Mouse (Mus musculus): ENCODE measurements around the gene Adad2.
A peak's percentile ranks its signal among the peaks of the same experiment; 100 is the strongest.

The Adad2 gene

GRCm38 (mm10) chr8:119612471-119612870 lies at the start of gene Adad2:
Adad2 (plus strand) TSS chr8:119612747.
- DNase-seq (ENCODE audit: low spot score), result no peak

GRCm38 (mm10) chr8:119563849-119564251 lies 48.7 kb upstream of the Adad2 start:
- no peak for DNase-seq (ENCODE audit: low spot score)

DNA sequence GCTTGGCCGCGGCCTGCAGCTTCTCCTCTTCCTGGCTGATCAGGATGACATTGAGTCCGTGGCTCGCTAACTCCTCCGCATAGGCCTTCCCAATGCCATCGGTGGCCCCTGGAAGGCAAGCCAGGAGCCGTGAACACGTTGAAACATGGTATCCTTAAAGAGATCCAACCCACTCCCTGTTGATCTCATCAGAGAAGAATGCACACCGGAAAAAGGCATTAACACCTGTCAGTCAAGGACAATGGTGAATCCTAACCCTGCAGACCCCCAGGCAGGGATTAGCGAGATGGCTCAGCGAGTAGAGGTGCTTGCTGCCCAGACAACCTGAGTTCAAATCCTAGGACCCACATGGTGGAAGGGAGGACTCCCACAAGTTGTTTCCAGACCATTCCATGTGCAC lies 46.2 kb upstream of the Adad2 start:
- no peak for DNase-seq (ENCODE audit: low spot score)

DNA sequence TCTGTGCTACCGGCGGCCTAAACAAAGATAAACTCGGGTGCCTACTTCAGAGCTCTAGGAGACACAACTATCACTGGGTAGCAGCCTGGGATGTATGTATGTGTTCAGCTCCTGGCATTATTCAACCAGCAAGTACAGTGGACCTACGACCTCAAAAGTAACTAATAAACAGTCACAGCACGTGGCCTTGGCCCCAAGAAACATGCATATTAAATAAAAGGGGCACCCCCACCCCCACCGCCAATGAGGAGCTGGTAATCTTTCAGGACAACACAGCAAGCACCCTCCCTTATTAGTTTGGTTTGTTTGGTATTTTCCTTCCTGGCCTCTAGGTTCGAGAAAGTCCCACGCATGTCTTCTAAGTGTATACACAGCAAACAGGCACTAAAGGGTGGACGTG lies 44.3 kb upstream of the Adad2 start:
- no peak for DNase-seq (ENCODE audit: low spot score)

GRCm38 (mm10) chr8:119568951-119569350 lies 43.6 kb upstream of the Adad2 start:
- no peak for DNase-seq (ENCODE audit: low spot score)

DNA sequence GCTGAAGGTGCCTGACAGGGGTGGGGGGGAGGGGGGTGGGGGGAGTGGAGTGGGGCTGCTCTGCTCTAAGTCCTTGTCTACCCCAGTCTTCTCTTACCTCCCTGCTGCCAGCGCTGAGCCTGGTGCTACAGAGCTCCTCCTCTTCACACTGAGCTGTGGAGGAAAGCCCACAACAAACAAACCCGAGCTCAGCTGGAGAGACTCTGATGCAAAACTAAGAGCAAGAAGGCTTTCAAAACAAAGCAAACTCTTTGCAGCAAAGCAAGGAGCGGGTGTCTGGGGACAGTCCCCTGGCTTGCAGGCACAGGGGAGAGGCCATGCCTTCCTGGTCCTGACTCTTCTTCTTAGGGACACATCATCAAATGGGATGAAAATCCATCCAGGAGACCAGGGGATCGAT lies 42.7 kb upstream of the Adad2 start:
- no peak for DNase-seq (ENCODE audit: low spot score)

DNA sequence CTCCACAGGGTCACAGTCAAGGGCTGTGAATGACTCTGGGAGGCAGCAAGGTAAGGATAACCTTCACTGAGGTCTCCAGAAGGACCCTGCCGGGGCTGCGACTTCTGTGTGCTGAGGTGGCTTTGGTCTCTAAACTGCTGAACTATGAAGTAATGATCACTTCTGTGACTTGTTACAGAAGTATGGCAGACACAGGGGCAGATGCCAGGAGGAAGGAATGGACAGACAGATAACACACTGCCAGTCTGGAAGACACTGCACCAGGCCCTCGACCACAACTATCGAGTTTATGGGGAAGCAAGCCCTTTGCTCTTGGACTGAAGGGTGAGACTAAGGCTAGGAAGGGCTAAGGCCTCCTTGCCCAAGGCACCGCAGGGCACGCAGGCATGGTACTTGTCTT lies 41.4 kb upstream of the Adad2 start:
- DNase-seq (ENCODE audit: low spot score), result no peak

DNA sequence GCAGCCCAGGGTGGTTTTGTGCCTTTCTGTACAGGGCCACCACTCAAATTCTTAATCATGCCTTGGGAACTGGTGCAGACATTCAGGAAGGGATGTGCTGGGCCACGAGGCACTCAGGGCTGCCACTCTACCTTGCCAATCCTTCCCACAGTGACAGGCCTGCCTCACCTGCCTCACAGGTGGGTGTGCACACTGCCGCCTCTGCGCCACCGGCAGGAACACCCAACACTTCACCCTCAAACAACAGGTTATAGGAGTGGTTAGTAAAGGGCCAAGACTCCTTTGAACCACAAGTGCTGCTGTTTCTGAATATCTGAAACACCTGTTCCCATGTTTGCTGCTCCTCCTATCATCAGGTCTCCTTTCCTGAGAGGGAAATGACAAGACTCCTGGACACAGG lies 40.1 kb upstream of the Adad2 start:
- no peak for DNase-seq (ENCODE audit: low spot score)

- DNase-seq (ENCODE audit: low spot score), result peak; percentile 88
Measured at GRCm38 (mm10) chr8:119574437-119575365, 37.8 kb upstream of the Adad2 start, which contains the start of the genes Hsdl1 and Dnaaf1. Hsdl1 (minus strand) TSS chr8:119575183. Dnaaf1 (plus strand) TSS chr8:119575235.

GRCm38 (mm10) chr8:119575366-119575726 lies 37.2 kb upstream of the Adad2 start:
- no peak for DNase-seq (ENCODE audit: low spot score)

GRCm38 (mm10) chr8:119579096-119579495 lies 33.5 kb upstream of the Adad2 start:
- DNase-seq (ENCODE audit: low spot score), result no peak

DNA sequence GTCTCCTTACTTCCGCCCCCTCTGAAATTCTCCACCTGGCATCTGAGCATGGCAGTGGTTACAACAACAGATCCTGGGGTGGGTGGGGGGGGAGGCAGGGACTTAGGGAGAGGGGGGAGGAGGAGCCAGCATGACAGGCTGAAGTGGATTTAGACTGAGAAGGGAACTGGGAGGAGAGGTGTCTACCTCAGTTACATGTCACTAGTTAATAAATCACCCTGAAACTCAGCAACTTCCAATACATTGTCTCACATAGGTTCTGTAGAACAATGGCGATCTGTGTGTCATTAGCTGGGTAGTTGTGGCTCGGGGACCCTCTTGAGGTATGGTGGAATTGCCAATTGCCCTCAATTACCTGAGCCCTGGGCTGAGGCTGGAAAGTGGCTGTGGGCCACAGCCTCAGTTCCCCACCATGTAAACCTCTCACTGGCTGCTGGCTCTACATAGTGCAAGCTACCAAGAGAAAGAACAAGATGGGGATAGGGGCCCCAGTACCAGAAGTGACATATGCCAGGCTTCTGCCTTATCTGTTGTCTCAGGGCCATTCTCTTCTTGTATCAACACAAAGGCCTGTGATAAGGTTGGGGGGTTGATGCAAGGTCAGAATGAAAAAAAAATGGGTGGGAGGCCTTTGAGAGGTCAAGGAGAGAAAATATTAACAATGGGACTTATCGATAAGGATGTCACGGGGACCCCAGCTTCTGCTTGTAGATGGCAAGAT lies 31.9 kb upstream of the Adad2 start:
- no peak for DNase-seq (ENCODE audit: low spot score)

- DNase-seq (ENCODE audit: low spot score), result no peak
Measured at GRCm38 (mm10) chr8:119585901-119586300, 26.6 kb upstream of the Adad2 start.

- DNase-seq (ENCODE audit: low spot score), result no peak
Measured at GRCm38 (mm10) chr8:119588321-119588720, 24.2 kb upstream of the Adad2 start.

DNA sequence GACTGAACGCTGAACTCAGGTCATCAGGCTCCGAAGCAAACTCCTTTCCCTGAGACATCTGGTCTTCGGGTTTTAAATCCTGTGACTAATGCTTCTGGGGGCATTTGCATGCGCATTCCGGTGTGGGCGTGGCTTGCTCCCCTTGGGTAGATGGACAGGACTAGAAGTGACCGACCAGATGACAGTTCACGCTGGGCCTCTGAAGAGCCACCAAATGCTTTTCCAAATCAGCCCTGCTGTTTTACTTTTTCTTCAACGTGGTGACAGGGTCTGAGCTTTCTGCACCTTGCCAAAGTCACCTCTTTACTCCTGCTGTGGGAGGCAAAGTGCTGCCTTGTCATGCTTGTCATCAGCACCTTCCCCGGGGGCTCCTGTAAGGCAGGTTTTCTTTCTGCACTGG lies 23.7 kb upstream of the Adad2 start:
- DNase-seq (ENCODE audit: low spot score), result no peak

GRCm38 (mm10) chr8:119590348-119590747 lies 22.2 kb upstream of the Adad2 start:
- DNase-seq (ENCODE audit: low spot score), result no peak

- DNase-seq (ENCODE audit: low spot score), result no peak
Measured at GRCm38 (mm10) chr8:119591456-119591855, 21.1 kb upstream of the Adad2 start.

DNA sequence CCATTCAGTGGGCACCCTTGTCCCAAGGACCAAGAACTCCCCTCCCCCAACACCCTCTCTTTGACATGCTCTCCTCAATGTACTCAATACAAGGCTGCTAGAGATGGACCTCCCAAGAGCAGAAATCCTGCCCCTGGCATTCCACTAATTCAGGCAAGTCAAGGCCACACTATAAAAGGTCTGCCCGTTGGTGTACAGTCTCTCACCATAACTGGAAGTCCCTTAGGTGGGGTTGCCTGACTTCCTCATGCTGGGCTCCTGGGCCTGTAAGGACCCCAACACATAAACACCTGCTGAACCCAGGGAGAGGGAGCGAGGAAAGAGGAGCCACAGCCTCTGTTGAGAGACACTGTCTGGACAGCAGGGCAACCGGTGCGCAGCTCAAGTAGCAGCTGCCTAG lies 8.8 kb upstream of the Adad2 start:
- DNase-seq (ENCODE audit: low spot score), result no peak

- peak; percentile 43 for DNase-seq (ENCODE audit: low spot score)
Measured at GRCm38 (mm10) chr8:119604398-119604803, 8.1 kb upstream of the Adad2 start.

DNA sequence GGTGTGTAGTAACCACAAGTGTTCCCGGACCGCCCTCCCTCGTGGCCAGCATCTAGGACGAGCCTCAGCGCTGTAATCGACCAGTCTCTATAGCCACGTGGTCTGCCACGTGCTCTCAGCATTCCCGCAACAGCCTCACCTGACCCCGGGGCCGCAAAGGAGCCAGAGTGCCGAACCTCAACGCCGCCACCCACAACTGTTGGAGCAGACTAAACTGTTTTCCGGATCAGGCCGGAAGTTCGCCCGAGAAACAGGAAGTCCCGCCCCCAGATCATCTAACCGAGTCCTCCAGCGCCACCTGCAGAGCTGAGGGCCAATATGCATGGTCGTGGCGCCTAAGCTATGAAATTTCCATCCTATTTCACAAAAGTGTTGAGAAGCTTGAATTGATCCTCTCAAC lies 7.6 kb upstream of the Adad2 start, which contains the start of gene Taf1c:
Gene Taf1c (minus strand): TSS at position 227 of the 400 bp plus-strand sequence.
- DNase-seq (ENCODE audit: low spot score), result peak; percentile 91

DNA sequence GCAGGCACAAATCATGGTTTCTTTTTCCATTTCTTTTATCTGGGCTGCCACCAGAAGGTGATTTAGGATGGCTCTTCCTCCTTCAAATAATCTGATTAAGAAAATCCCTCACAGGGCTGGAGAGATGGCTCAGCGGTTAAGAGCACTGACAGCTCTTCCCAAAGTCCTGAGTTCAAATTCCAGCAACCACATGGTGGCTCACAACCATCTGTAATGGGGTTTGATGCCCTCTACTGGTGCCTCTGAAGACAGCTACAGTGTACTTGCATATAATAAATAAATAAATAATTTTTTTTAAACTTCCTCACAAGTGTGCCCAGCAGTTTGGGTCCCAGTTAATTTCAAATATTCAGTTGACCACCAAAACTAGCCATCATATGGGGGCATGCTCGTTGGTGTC lies 6.3 kb upstream of the Adad2 start:
- DNase-seq (ENCODE audit: low spot score), result no peak

- no peak for DNase-seq (ENCODE audit: low spot score)
Measured at GRCm38 (mm10) chr8:119615096-119615495, 2.5 kb downstream of the Adad2 start.

GRCm38 (mm10) chr8:119616358-119616757 lies 3.8 kb downstream of the Adad2 start:
- no peak for DNase-seq (ENCODE audit: low spot score)

All from c-Kit-positive CD71-positive TER-119-positive erythroid progenitor cells, embryonic 14.5 days (primary cell).